Mouse (Mus musculus): ENCODE measurements around the gene Ctsl. TPM values are rescaled to one million over a fixed set of nuclear protein-coding genes. Genes with fewer than 3 reads are reported as not detected.

Ctsl gene
- polyA plus RNA-seq, 1 experiment, result 0.29 TPM

GRCm38 (mm10) chr13:64311266-64311665 is 59.4 kb downstream of the Ctsl start:
- Histone ChIP-seq H3K4me1 (ENCODE audit: control insufficient read depth) (peaks cover 29% of the 10 kb centered on the region), H3K36me3 (ENCODE audit: control insufficient read depth) (peaks cover 10% of the 10 kb centered on the region), H3K27me3 (ENCODE audit: control insufficient read depth) (no peaks in the 10 kb centered on the region), H3K4me3 (replicated peaks) (peak overlapping the region; percentile 82), H3K9me3 (ENCODE audit: control insufficient read depth, low read length) (no peaks in the 10 kb centered on the region)
- TF ChIP-seq TAL1 (IDR thresholded peaks at IDR 0.05; ENCODE audit: low read length) (no peak), GATA1 (IDR thresholded peaks at IDR 0.05; ENCODE audit: low read length) (no peak)

GRCm38 (mm10) chr13:64310585-64310984 is 60.1 kb downstream of the Ctsl start:
- H3K4me1 ChIP-seq (ENCODE audit: control insufficient read depth), result peaks cover 29% of the 10 kb centered on the region
- H3K27me3 ChIP-seq (ENCODE audit: control insufficient read depth), result no peaks in the 10 kb centered on the region
- H3K4me3 ChIP-seq (replicated peaks), result no peak overlapping the region
- TF ChIP-seq TAL1 (IDR thresholded peaks at IDR 0.05; ENCODE audit: low read length), result no peak
- no peak for TF ChIP-seq GATA1 (IDR thresholded peaks at IDR 0.05; ENCODE audit: low read length)
- H3K36me3 ChIP-seq (ENCODE audit: control insufficient read depth), result peaks cover 10% of the 10 kb centered on the region
- no peaks in the 10 kb centered on the region for H3K9me3 ChIP-seq (ENCODE audit: control insufficient read depth, low read length)

GRCm38 (mm10) chr13:64309842-64310241 is 60.8 kb downstream of the Ctsl start:
- TF ChIP-seq TAL1 (IDR thresholded peaks at IDR 0.05; ENCODE audit: low read length) (no peak), GATA1 (IDR thresholded peaks at IDR 0.05; ENCODE audit: low read length) (no peak)
- Histone ChIP-seq H3K27me3 (ENCODE audit: control insufficient read depth) (no peaks in the 10 kb centered on the region), H3K9me3 (ENCODE audit: control insufficient read depth, low read length) (no peaks in the 10 kb centered on the region), H3K4me1 (ENCODE audit: control insufficient read depth) (peaks cover 31% of the 10 kb centered on the region), H3K4me3 (replicated peaks) (no peak overlapping the region), H3K36me3 (ENCODE audit: control insufficient read depth) (peaks cover 12% of the 10 kb centered on the region)

Other genes with a start within 250 kb of the Ctsl start
- gene Slc35d2, start 241.5 kb downstream of the Ctsl start, polyA plus RNA-seq (2012), result 0.18 and 0.41 TPM in 2 replicates
- 1.6 and 2.3 TPM in 2 replicates for gene Zfp367, start 217.7 kb downstream of the Ctsl start, polyA plus RNA-seq (2012)
- 1.4 and 1.5 TPM in 2 replicates for gene Habp4, start 209.1 kb downstream of the Ctsl start, polyA plus RNA-seq (2012)
- 0.01 TPM in 1 of 2 replicates, not detected in the other for gene Cdc14b, start 95.6 kb downstream of the Ctsl start, polyA plus RNA-seq (2012)
- 0.14 and 0.38 TPM in 2 replicates for gene Aaed1, start 58.2 kb downstream of the Ctsl start, polyA plus RNA-seq (2012)
- gene Cdk20, start 61.4 kb upstream of the Ctsl start, polyA plus RNA-seq (2012), result 0.86 and 1.3 TPM in 2 replicates
- gene Fam240b, start 126.9 kb upstream of the Ctsl start, polyA plus RNA-seq (2012), result not detected in 2 replicates